Mouse (Mus musculus): Measurements from ENCODE around the gene Gm10840. TPM values are rescaled to one million over a fixed set of nuclear protein-coding genes. Genes with fewer than 3 reads are reported as not detected.
A peak's percentile ranks its signal among the peaks of the same experiment; 100 is the strongest.
"Not testable (repeated sequence)": the region's sequence is repeated elsewhere in the genome, so short reads cannot be mapped to it uniquely, and the experiment has no call there.

Gm10840 gene
- total RNA-seq (2021): 1 to 10 TPM in 1 of 2 experiments, not detected in 1; 1.5 TPM

- DNase-seq (ENCODE audit: extremely low spot score in 1 of 2, low spot score in 2 of 2): peak; percentile 78 to 81
- intact Hi-C loops (cut with DNase I): loop anchor here (2.0 kb wide), 1 partner anchor 32 kb away; no protein-coding TSS in a partner anchor
Measured at GRCm38 (mm10) chr11:106160841-106161721, at the start of gene Gm10840, which contains the start of gene Limd2. Gene Gm10840, plus strand, starts transcription at chr11:106160850. Gene Limd2, minus strand, starts transcription at chr11:106160860.

GRCm38 (mm10) chr11:106111688-106112087, 49.0 kb upstream of the Gm10840 start:
- no peak for DNase-seq (ENCODE audit: extremely low spot score in 1 of 2, low spot score in 2 of 2)
- intact Hi-C loops (cut with DNase I): no loop called here

GRCm38 (mm10) chr11:106122221-106122620, 38.4 kb upstream of the Gm10840 start:
- DNase-seq (ENCODE audit: extremely low spot score in 1 of 2, low spot score in 2 of 2): no peak
- intact Hi-C loops (cut with DNase I): no loop called here

- intact Hi-C loops (cut with DNase I): no loop called here
- peak in 1 of 2 experiments; percentile 19 for DNase-seq (ENCODE audit: extremely low spot score in 1 of 2, low spot score in 2 of 2)
Measured at GRCm38 (mm10) chr11:106122736-106123135, 37.9 kb upstream of the Gm10840 start.

GRCm38 (mm10) chr11:106124784-106125183, 35.9 kb upstream of the Gm10840 start:
- DNase-seq (ENCODE audit: extremely low spot score in 1 of 2, low spot score in 2 of 2): no peak
- intact Hi-C loops (cut with DNase I): no loop called here

- no peak for DNase-seq (ENCODE audit: extremely low spot score in 1 of 2, low spot score in 2 of 2)
- intact Hi-C loops (cut with DNase I): no loop called here
Measured at GRCm38 (mm10) chr11:106125827-106126226, 34.8 kb upstream of the Gm10840 start.

GRCm38 (mm10) chr11:106126727-106127373, 33.8 kb upstream of the Gm10840 start:
- intact Hi-C loops (cut with DNase I); DNase-seq (ENCODE audit: extremely low spot score in 1 of 2, low spot score in 2 of 2): not testable (repeated sequence)

GRCm38 (mm10) chr11:106129477-106129876, 31.2 kb upstream of the Gm10840 start:
- intact Hi-C loops (cut with DNase I): no loop called here
- no peak for DNase-seq (ENCODE audit: extremely low spot score in 1 of 2, low spot score in 2 of 2)

GRCm38 (mm10) chr11:106132516-106132915, 28.1 kb upstream of the Gm10840 start:
- intact Hi-C loops (cut with DNase I): loop anchor here (5.0 kb wide), 1 partner anchor 40 kb away; no protein-coding TSS in a partner anchor
- DNase-seq (ENCODE audit: extremely low spot score in 1 of 2, low spot score in 2 of 2): no peak

GRCm38 (mm10) chr11:106134580-106135528, 25.8 kb upstream of the Gm10840 start:
- intact Hi-C loops (cut with DNase I): loop anchor here (5.0 kb wide), 1 partner anchor 43 kb away; no protein-coding TSS in a partner anchor
- peak; percentile 27 to 92 for DNase-seq (ENCODE audit: extremely low spot score in 1 of 2, low spot score in 2 of 2)

- DNase-seq (ENCODE audit: extremely low spot score in 1 of 2, low spot score in 2 of 2): no peak
- intact Hi-C loops (cut with DNase I): no loop called here
Measured at GRCm38 (mm10) chr11:106151219-106151618, 9.4 kb upstream of the Gm10840 start.

- intact Hi-C loops (cut with DNase I): no loop called here
- no peak for DNase-seq (ENCODE audit: extremely low spot score in 1 of 2, low spot score in 2 of 2)
Measured at GRCm38 (mm10) chr11:106152132-106152531, 8.5 kb upstream of the Gm10840 start.

GRCm38 (mm10) chr11:106154091-106154490, 6.6 kb upstream of the Gm10840 start:
- DNase-seq (ENCODE audit: extremely low spot score in 1 of 2, low spot score in 2 of 2): no peak
- intact Hi-C loops (cut with DNase I): no loop called here

GRCm38 (mm10) chr11:106154770-106155169, 5.9 kb upstream of the Gm10840 start:
- no peak for DNase-seq (ENCODE audit: extremely low spot score in 1 of 2, low spot score in 2 of 2)
- intact Hi-C loops (cut with DNase I): no loop called here

GRCm38 (mm10) chr11:106155761-106156160, 4.9 kb upstream of the Gm10840 start:
- no peak for DNase-seq (ENCODE audit: extremely low spot score in 1 of 2, low spot score in 2 of 2)
- intact Hi-C loops (cut with DNase I): no loop called here

- no peak for DNase-seq (ENCODE audit: extremely low spot score in 1 of 2, low spot score in 2 of 2)
- intact Hi-C loops (cut with DNase I): no loop called here
Measured at GRCm38 (mm10) chr11:106156257-106156656, 4.4 kb upstream of the Gm10840 start.

- DNase-seq (ENCODE audit: extremely low spot score in 1 of 2, low spot score in 2 of 2): no peak
- intact Hi-C loops (cut with DNase I): no loop called here
Measured at GRCm38 (mm10) chr11:106157154-106157553, 3.5 kb upstream of the Gm10840 start.

- DNase-seq (ENCODE audit: extremely low spot score in 1 of 2, low spot score in 2 of 2): peak in 1 of 2 experiments; percentile 54
- intact Hi-C loops (cut with DNase I): no loop called here
Measured at GRCm38 (mm10) chr11:106158081-106158929, 2.3 kb upstream of the Gm10840 start.

Measured in left cerebral cortex, postnatal 10 days (tissue).